Mouse (Mus musculus): Measurements from ENCODE around the gene Crebrf.

Crebrf gene

GRCm38 (mm10) chr17:26715271-26715758 lies at the start of gene Crebrf:
Gene Crebrf, plus strand, starts transcription at chr17:26715650.
- DNase-seq, result peak; percentile 99

GRCm38 (mm10) chr17:26671268-26671667 lies 44.2 kb upstream of the Crebrf start:
- no peak for DNase-seq

- DNase-seq, result no peak
Observed at GRCm38 (mm10) chr17:26675845-26676244, 39.6 kb upstream of the Crebrf start.

GRCm38 (mm10) chr17:26676252-26676615 lies 39.2 kb upstream of the Crebrf start:
- DNase-seq, result peak; percentile 94

- no peak for DNase-seq
Observed at GRCm38 (mm10) chr17:26676616-26677376, 38.7 kb upstream of the Crebrf start.

- no peak for DNase-seq
Observed at GRCm38 (mm10) chr17:26677711-26678637, 37.5 kb upstream of the Crebrf start.

- no peak for DNase-seq
Observed at GRCm38 (mm10) chr17:26681276-26681675, 34.2 kb upstream of the Crebrf start.

- no peak for DNase-seq
Observed at GRCm38 (mm10) chr17:26686334-26687000, 29.0 kb upstream of the Crebrf start.

- no peak for DNase-seq
Observed at GRCm38 (mm10) chr17:26688795-26689735, 26.4 kb upstream of the Crebrf start.

- no peak for DNase-seq
Observed at GRCm38 (mm10) chr17:26689810-26690209, 25.6 kb upstream of the Crebrf start.

GRCm38 (mm10) chr17:26690236-26690635 lies 25.2 kb upstream of the Crebrf start:
- no peak for DNase-seq

- DNase-seq, result peak; percentile 40
Observed at GRCm38 (mm10) chr17:26691110-26691509, 24.3 kb upstream of the Crebrf start.

- DNase-seq, result no peak
Observed at GRCm38 (mm10) chr17:26693424-26693823, 22.0 kb upstream of the Crebrf start.

- DNase-seq, result no peak
Observed at GRCm38 (mm10) chr17:26694171-26694570, 21.3 kb upstream of the Crebrf start.

- no peak for DNase-seq
Observed at GRCm38 (mm10) chr17:26695193-26695592, 20.3 kb upstream of the Crebrf start.

- no peak for DNase-seq
Observed at GRCm38 (mm10) chr17:26698846-26699245, 16.6 kb upstream of the Crebrf start.

- DNase-seq, result peak; percentile 27
Observed at GRCm38 (mm10) chr17:26699819-26700616, 15.4 kb upstream of the Crebrf start.

GRCm38 (mm10) chr17:26701565-26701964 lies 13.9 kb upstream of the Crebrf start:
- no peak for DNase-seq

GRCm38 (mm10) chr17:26702621-26703020 lies 12.8 kb upstream of the Crebrf start:
- no peak for DNase-seq

- DNase-seq, result no peak
Observed at GRCm38 (mm10) chr17:26703671-26704070, 11.8 kb upstream of the Crebrf start.

Measured in kidney, adult 18-20 months (tissue).